In the genomic region with DNA sequence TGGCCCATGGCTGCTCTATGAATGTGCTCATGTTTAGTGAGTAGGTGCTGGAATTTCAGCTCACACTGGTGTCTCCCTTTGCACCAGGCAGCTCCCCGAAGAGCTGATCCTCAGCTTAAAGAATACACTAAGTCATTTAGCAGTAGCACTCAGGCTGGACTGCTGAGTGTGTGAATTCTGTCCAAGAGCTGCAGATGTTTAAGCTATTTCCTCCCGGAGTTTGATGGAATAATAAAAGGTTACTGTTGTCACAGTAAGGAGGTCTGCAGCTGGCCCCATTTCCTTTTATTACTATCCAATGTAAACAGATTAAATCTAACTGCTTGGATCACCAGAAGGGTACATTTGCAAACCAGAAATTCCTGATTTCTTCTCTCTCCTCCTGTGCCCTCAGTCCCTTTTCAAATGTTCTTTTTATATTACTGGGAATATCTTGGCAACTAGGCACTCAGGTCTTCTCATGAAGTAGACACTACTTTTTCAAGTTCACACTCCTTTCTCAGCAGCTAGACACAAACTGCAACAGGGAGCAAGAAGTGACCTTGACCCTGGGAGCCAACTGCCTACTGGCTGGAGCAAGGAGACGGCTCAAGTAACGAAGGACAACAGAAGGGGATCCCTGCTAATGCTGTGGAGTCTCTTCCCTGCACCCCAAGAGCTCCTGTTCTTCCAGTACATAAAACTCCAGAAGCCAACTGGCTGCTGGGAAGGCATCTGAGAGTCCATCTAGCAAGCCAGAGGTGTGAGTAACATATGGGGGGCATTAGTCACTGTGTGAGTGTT, we compare ENCODE assay signal across 9 mouse cellular contexts.
A peak's percentile ranks its signal among the peaks of the same experiment; 100 is the strongest.
DNase-seq lines count a peak whose midpoint lies in the region; ATAC-seq and TF ChIP-seq lines count a peak whose summit lies in the region.
"Had no signal": no experiment of that assay in that cellular context is flagged by ENCODE, and none has a peak within 500 bp of the region (broad histone marks: within the 10 kb centered on the region; RNA-seq: fewer than 3 reads in every experiment).

No protein-coding gene starts in this region.

- H3K27ac ChIP-seq in kidney, embryonic 16.5 days (ENCODE audit: low read length): peak overlapping the region; percentile 80
- H3K27ac ChIP-seq in heart, postnatal 0 days (ENCODE audit: low read depth): peak overlapping the region; percentile 56
- H3K27ac ChIP-seq in olfactory bulb, adult 2 months (ENCODE audit: insufficient read depth, low read depth, low read length): peak overlapping the region; percentile 62; the same call in 1 of the 2 replicates
- H3K27ac ChIP-seq in midbrain, postnatal 0 days (ENCODE audit: low read depth, low read length): no peak overlapping the region

- ATAC-seq in kidney, embryonic 16.5 days (ENCODE audit: low FRiP score, low TSS enrichment): peak; percentile 61; the same call in 1 of the 2 replicates
- ATAC-seq in heart, postnatal 0 days (ENCODE audit: insufficient read depth, low read depth): 0 out of 2 replicates have a peak, but pooled peaks have one; percentile 39
- no peak for ATAC-seq in midbrain, postnatal 0 days (ENCODE audit: low FRiP score)

- H3K9me3 ChIP-seq in kidney, embryonic 16.5 days (ENCODE audit: low read length): no peaks in the 10 kb centered on the region
- 0 out of 2 replicates have a peak, but pooled peaks cover 4% of the 10 kb centered on the region for H3K9me3 ChIP-seq in heart, postnatal 0 days (replicated peaks; ENCODE audit: control insufficient read depth, low read length)
- no peaks in the 10 kb centered on the region for H3K9me3 ChIP-seq in midbrain, postnatal 0 days (ENCODE audit: low read length)

- TF ChIP-seq EP300 in heart, postnatal 0 days (IDR thresholded peaks at IDR 0.05; ENCODE audit: low read depth): peak; percentile 70

- no peak overlapping the region for H3K9ac ChIP-seq in kidney, embryonic 16.5 days (replicated peaks; ENCODE audit: low read length)
- no peak overlapping the region for H3K9ac ChIP-seq in heart, postnatal 0 days (replicated peaks; ENCODE audit: low read depth, low read length)
- no peak overlapping the region for H3K9ac ChIP-seq in midbrain, postnatal 0 days (replicated peaks; ENCODE audit: low read length, poor library complexity, severe bottlenecking)

- H3K4me2 ChIP-seq in kidney, embryonic 16.5 days (replicated peaks; ENCODE audit: low read depth, low read length): no peak overlapping the region
- no peak overlapping the region for H3K4me2 ChIP-seq in heart, postnatal 0 days (ENCODE audit: low read depth, low read length)
- H3K4me2 ChIP-seq in midbrain, postnatal 0 days (ENCODE audit: low read depth, low read length, poor library complexity, severe bottlenecking): no peak overlapping the region

- no peak for TF ChIP-seq CTCF in heart, postnatal 0 days (IDR thresholded peaks at IDR 0.05; ENCODE audit: low read depth)
- no peak for TF ChIP-seq CTCF in olfactory bulb, adult 2 months (IDR thresholded peaks at IDR 0.05; ENCODE audit: insufficient read depth, low read depth, low read length)
- no peak for TF ChIP-seq CTCF in midbrain, postnatal 0 days (IDR thresholded peaks at IDR 0.05)

- 0 out of 2 replicates have a peak, but pooled peaks cover 2% of the 10 kb centered on the region for H3K36me3 ChIP-seq in kidney, embryonic 16.5 days (ENCODE audit: insufficient read depth, low read length)
- peaks cover 14% of the 10 kb centered on the region for H3K36me3 ChIP-seq in heart, postnatal 0 days (replicated peaks; ENCODE audit: control insufficient read depth, insufficient read depth, low read length)
- H3K36me3 ChIP-seq in midbrain, postnatal 0 days (ENCODE audit: insufficient read depth, low read length): peaks cover 22% of the 10 kb centered on the region

- H3K27me3 ChIP-seq in kidney, embryonic 16.5 days (ENCODE audit: insufficient read depth, low read length): no peaks in the 10 kb centered on the region
- H3K27me3 ChIP-seq in heart, postnatal 0 days (ENCODE audit: control insufficient read depth, insufficient read depth, low read length): no peaks in the 10 kb centered on the region
- H3K27me3 ChIP-seq in midbrain, postnatal 0 days (ENCODE audit: insufficient read depth, low read length): no peaks in the 10 kb centered on the region

- H3K4me1 ChIP-seq in kidney, embryonic 16.5 days (ENCODE audit: insufficient read depth, low read length): peaks cover 34% of the 10 kb centered on the region
- 0 out of 2 replicates have a peak, but pooled peaks cover 4% of the 10 kb centered on the region for H3K4me1 ChIP-seq in heart, postnatal 0 days (ENCODE audit: control insufficient read depth, insufficient read depth)
- peaks cover 8% of the 10 kb centered on the region for H3K4me1 ChIP-seq in olfactory bulb, adult 2 months (ENCODE audit: control insufficient read depth, insufficient read depth, low read length)
- H3K4me1 ChIP-seq in midbrain, postnatal 0 days (ENCODE audit: insufficient read depth, low read length): no peaks in the 10 kb centered on the region

- peak; percentile 56 for DNase-seq in adrenal gland, adult 2 months
- DNase-seq in adrenal gland, adult 18-20 months (ENCODE audit: low spot score in 2 of 2): no peak
- DNase-seq in kidney, postnatal 36 days: no peak
- peak; percentile 30 for DNase-seq in heart, postnatal 0 days (ENCODE audit: low spot score)
- DNase-seq in midbrain, postnatal 0 days (ENCODE audit: low spot score): no peak
- no peak for DNase-seq in layer of hippocampus, adult 18-20 months (ENCODE audit: low spot score in 2 of 2)
- DNase-seq: cerebellum, adult 11 months had no signal

- 18% methylated on average over 4 of the region's 4 CpGs for WGBS in kidney, embryonic 16.5 days
- WGBS in heart, postnatal 0 days: 53% methylated on average over 4 of the region's 4 CpGs
- 45% methylated on average over 4 of the region's 4 CpGs for WGBS in olfactory bulb, adult 2 months
- 80% methylated on average over 4 of the region's 4 CpGs for WGBS in midbrain, postnatal 0 days

- H3K4me3 ChIP-seq in kidney, embryonic 16.5 days (ENCODE audit: low read length): no peak overlapping the region
- H3K4me3 ChIP-seq in heart, postnatal 0 days (ENCODE audit: low read depth, low read length): no peak overlapping the region
- no peak overlapping the region for H3K4me3 ChIP-seq in olfactory bulb, adult 2 months (ENCODE audit: insufficient read depth, low read depth, low read length)
- H3K4me3 ChIP-seq in midbrain, postnatal 0 days (ENCODE audit: low read depth, low read length): no peak overlapping the region

- TF ChIP-seq POLR2A in olfactory bulb, adult 2 months (IDR thresholded peaks at IDR 0.05; ENCODE audit: insufficient read depth, low read depth, low read length): no peak

Comparison
In these comparisons a context has a peak if more than half of its experiments do, and no peak if none do; other contexts are left out.
1. DNase-seq: peak in adrenal gland, adult 2 months (single experiment) and heart, postnatal 0 days (single experiment); none in adrenal gland, adult 18-20 months (0 of 2), kidney, postnatal 36 days (0 of 2), midbrain, postnatal 0 days (single experiment) and layer of hippocampus, adult 18-20 months (0 of 2).